Mouse (Mus musculus): ENCODE measurements at regions not wholly inside any gene's neighbourhood (a gene's known extent, or its start where the extent isn't known, plus 50 kb on each side); places are given as distances from the start of the nearest gene placed in this dataset.

DNA sequence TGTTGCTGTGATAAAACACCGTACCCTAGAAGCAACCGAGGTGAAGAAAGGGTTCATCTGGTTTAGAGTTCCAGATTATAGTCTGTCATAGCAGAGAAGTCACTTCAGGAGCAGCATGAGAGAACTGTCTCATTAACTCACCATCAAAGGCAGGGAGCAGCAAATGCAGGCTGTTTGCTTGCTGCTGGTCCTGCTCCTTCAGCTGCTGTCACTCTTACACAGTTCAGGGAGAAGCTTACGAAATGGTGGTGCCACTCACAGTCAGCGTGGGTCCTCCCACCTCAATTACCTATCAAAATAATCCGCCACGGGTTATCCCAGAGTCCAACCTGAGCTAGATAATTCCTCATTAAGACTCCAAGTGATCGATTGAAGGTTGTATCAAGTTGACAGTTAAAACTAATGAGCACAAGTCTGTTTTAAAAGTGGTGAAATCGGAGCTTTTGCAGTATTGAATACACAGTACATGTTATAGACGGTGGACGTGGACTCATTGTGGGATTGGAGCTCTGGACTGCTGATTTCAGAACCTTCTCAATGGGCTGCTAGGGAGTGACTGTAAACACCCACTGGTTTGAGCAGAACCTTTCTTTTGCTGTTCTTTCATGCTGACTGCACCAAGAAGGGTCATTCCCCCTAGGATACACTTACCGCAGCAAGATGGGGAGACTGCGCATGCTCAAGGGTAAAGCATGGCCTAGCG, 87.4 kb upstream of the Stac start:
- Histone ChIP-seq H3K9me3 (ENCODE audit: low read length) (no peaks in the 10 kb centered on the region), H3K9ac (no peak overlapping the region), H3K4me1 (ENCODE audit: insufficient read depth) (no peaks in the 10 kb centered on the region), H3K27me3 (ENCODE audit: insufficient read depth, low read length) (no peaks in the 10 kb centered on the region), H3K4me2 (ENCODE audit: low read depth) (no peak overlapping the region), H3K36me3 (ENCODE audit: insufficient read depth) (no peaks in the 10 kb centered on the region), H3K4me3 (ENCODE audit: low read depth, low read length) (no peak overlapping the region), H3K27ac (ENCODE audit: low read depth, low read length) (no peak overlapping the region)
- no peak for DNase-seq
- no peak for TF ChIP-seq CTCF (IDR thresholded peaks at IDR 0.05; ENCODE audit: low read depth)
- 47% methylated on average over 13 of the region's 13 CpGs for WGBS
- peak; percentile 65 for ATAC-seq

DNA sequence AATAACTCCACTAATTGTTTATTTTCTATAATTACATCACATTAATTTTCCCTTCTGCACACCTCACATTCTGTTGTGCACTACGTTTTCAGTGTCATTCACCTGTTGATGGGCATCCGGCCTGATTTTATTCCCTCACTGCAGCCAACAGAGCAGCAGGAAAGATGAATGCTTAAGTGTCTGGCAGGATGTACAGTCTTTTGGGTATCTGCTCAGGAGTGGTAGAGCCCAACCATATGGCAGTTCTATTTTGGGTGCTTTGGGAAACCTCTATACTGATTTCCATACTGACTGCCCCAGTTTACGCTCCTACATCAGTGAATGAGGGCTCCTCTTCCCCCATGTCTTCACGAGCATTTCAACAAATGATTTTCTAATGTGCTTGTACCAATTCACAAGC, 84.1 kb upstream of the Stac start:
- Histone ChIP-seq H3K27ac (ENCODE audit: low read depth, low read length) (no peak overlapping the region), H3K4me3 (ENCODE audit: low read depth, low read length) (no peak overlapping the region), H3K9ac (no peak overlapping the region), H3K36me3 (ENCODE audit: insufficient read depth) (no peaks in the 10 kb centered on the region), H3K9me3 (ENCODE audit: low read length) (no peaks in the 10 kb centered on the region), H3K4me1 (ENCODE audit: insufficient read depth) (0 out of 2 replicates have a peak, but pooled peaks cover 3% of the 10 kb centered on the region), H3K27me3 (ENCODE audit: insufficient read depth, low read length) (no peaks in the 10 kb centered on the region), H3K4me2 (ENCODE audit: low read depth) (no peak overlapping the region)
- no peak for TF ChIP-seq CTCF (IDR thresholded peaks at IDR 0.05; ENCODE audit: low read depth)
- DNase-seq (peak; percentile 41), ATAC-seq (peak; percentile 62)
- 60% methylated on average over 4 of the region's 4 CpGs for WGBS

- ATAC-seq, result peak; percentile 45; the same call in 1 of the 2 replicates
- Histone ChIP-seq H3K27me3 (ENCODE audit: insufficient read depth, low read length) (no peaks in the 10 kb centered on the region), H3K4me2 (ENCODE audit: low read depth) (no peak overlapping the region), H3K4me1 (ENCODE audit: insufficient read depth) (no peaks in the 10 kb centered on the region), H3K9me3 (ENCODE audit: low read length) (no peaks in the 10 kb centered on the region), H3K9ac (no peak overlapping the region), H3K27ac (ENCODE audit: low read depth, low read length) (no peak overlapping the region), H3K36me3 (ENCODE audit: insufficient read depth) (no peaks in the 10 kb centered on the region), H3K4me3 (ENCODE audit: low read depth, low read length) (no peak overlapping the region)
- no peak for DNase-seq
- WGBS, result 38% methylated on average over 11 of the region's 11 CpGs
- TF ChIP-seq CTCF (IDR thresholded peaks at IDR 0.05; ENCODE audit: low read depth), result no peak
Observed at GRCm38 (mm10) chr9:111762653-111763468, 72.7 kb upstream of the Stac start.

GRCm38 (mm10) chr9:111755235-111755634, 65.1 kb upstream of the Stac start:
- H3K4me1 ChIP-seq (ENCODE audit: insufficient read depth), result no peaks in the 10 kb centered on the region
- no peak for TF ChIP-seq CTCF (IDR thresholded peaks at IDR 0.05; ENCODE audit: low read depth)
- no peaks in the 10 kb centered on the region for H3K9me3 ChIP-seq (ENCODE audit: low read length)
- H3K27me3 ChIP-seq (ENCODE audit: insufficient read depth, low read length), result no peaks in the 10 kb centered on the region
- no peak overlapping the region for H3K4me2 ChIP-seq (ENCODE audit: low read depth)
- WGBS, result 69% methylated on average over 10 of the region's 10 CpGs
- H3K27ac ChIP-seq (ENCODE audit: low read depth, low read length), result no peak overlapping the region
- H3K4me3 ChIP-seq (ENCODE audit: low read depth, low read length), result no peak overlapping the region
- H3K36me3 ChIP-seq (ENCODE audit: insufficient read depth), result no peaks in the 10 kb centered on the region
- no peak overlapping the region for H3K9ac ChIP-seq
- no peak for DNase-seq
- no peak for ATAC-seq

GRCm38 (mm10) chr9:111746151-111746550, 56.0 kb upstream of the Stac start:
- TF ChIP-seq CTCF (IDR thresholded peaks at IDR 0.05; ENCODE audit: low read depth), result no peak
- no peak for DNase-seq
- WGBS, result 78% methylated on average over 6 of the region's 6 CpGs

DNA sequence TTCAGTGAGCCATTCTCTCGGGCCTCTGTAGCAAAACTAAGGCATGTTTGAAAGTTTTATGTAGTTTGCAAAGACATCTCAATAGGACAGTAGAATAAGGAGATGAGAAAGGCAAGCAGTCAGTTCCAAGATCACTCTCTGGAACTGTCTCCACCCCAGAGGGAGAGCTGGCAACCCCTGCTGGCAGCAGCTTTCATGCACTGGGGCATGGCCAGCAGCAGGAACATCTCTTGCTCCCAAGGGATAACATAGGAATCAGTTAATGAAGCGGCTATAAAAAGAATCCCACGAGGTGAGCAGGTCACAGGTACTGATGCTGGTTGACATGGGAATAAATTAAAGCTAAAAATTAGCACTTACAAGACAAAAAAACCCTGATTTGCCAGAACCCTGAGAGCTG, 55.1 kb upstream of the Stac start:
- H3K4me1 ChIP-seq (ENCODE audit: insufficient read depth), result 0 out of 2 replicates have a peak, but pooled peaks cover 3% of the 10 kb centered on the region
- 37% methylated on average over 3 of the region's 3 CpGs for WGBS

More at GRCm38 (mm10) chr9:111746151-111746550, 56.0 kb upstream of the Stac start:
- Histone ChIP-seq H3K27ac (ENCODE audit: low read depth, low read length) (no peak overlapping the region), H3K9ac (no peak overlapping the region), H3K9me3 (ENCODE audit: low read length) (no peaks in the 10 kb centered on the region), H3K36me3 (ENCODE audit: insufficient read depth) (no peaks in the 10 kb centered on the region), H3K4me1 (ENCODE audit: insufficient read depth) (no peaks in the 10 kb centered on the region), H3K27me3 (ENCODE audit: insufficient read depth, low read length) (no peaks in the 10 kb centered on the region), H3K4me2 (ENCODE audit: low read depth) (no peak overlapping the region), H3K4me3 (ENCODE audit: low read depth, low read length) (no peak overlapping the region)
- no peak for ATAC-seq

More for the DNA sequence above, 55.1 kb upstream of the Stac start:
- Histone ChIP-seq H3K9me3 (ENCODE audit: low read length) (no peaks in the 10 kb centered on the region), H3K27ac (ENCODE audit: low read depth, low read length) (no peak overlapping the region), H3K4me3 (ENCODE audit: low read depth, low read length) (no peak overlapping the region), H3K27me3 (ENCODE audit: insufficient read depth, low read length) (no peaks in the 10 kb centered on the region), H3K4me2 (ENCODE audit: low read depth) (no peak overlapping the region), H3K9ac (no peak overlapping the region), H3K36me3 (ENCODE audit: insufficient read depth) (no peaks in the 10 kb centered on the region)
- ATAC-seq, result no peak
- no peak for TF ChIP-seq CTCF (IDR thresholded peaks at IDR 0.05; ENCODE audit: low read depth)
- DNase-seq, result no peak

All from forebrain, postnatal 0 days (tissue).